Mouse (Mus musculus): Measurements from ENCODE around the gene Brsk1. TPM values are rescaled to one million over a fixed set of nuclear protein-coding genes. Genes with fewer than 3 reads are reported as not detected.

Brsk1 gene
- polyA plus RNA-seq, 1 experiment from 2014 or later: 0.74 TPM

- ATAC-seq (ENCODE audit: low read depth): peak; percentile 96
- no peaks in the 10 kb centered on the region; the same call in 1 of the 2 replicates for H3K36me3 ChIP-seq (ENCODE audit: control insufficient read depth, insufficient read depth, low read length)
- peak within 1 kb of the TSS; percentile 78 for H3K9ac ChIP-seq (ENCODE audit: low read length)
- H3K4me3 ChIP-seq (ENCODE audit: low read length): peak within 1 kb of the TSS; percentile 65
- under 1% methylated on average over 37 of the region's 44 CpGs for WGBS
- H3K27ac ChIP-seq (ENCODE audit: low read length): peak within 1 kb of the TSS; percentile 75
- no peaks in the 10 kb centered on the region for H3K9me3 ChIP-seq (ENCODE audit: control insufficient read depth, low read length)
- no peaks in the 10 kb centered on the region for H3K27me3 ChIP-seq (ENCODE audit: control insufficient read depth, insufficient read depth, low read depth, low read length)
- H3K4me1 ChIP-seq (replicated peaks; ENCODE audit: control insufficient read depth, insufficient read depth, low read length): peaks cover 15% of the 10 kb centered on the region
- H3K4me2 ChIP-seq (ENCODE audit: low read depth, low read length): peak within 1 kb of the TSS; percentile 76
These were observed 49.3 kb downstream of the Brsk1 start, which contains the start of gene Kmt5c for GRCm38 (mm10) chr7:4739544-4740275. Kmt5c (plus strand) TSS chr7:4740115.

GRCm38 (mm10) chr7:4740309-4740727 is 49.9 kb downstream of the Brsk1 start:
- H3K4me3 ChIP-seq (ENCODE audit: low read length): peak overlapping the region; percentile 65
- H3K36me3 ChIP-seq (ENCODE audit: control insufficient read depth, insufficient read depth, low read length): no peaks in the 10 kb centered on the region; the same call in 1 of the 2 replicates
- no peaks in the 10 kb centered on the region for H3K27me3 ChIP-seq (ENCODE audit: control insufficient read depth, insufficient read depth, low read depth, low read length)
- peak overlapping the region; percentile 75 for H3K27ac ChIP-seq (ENCODE audit: low read length)
- peaks cover 15% of the 10 kb centered on the region for H3K4me1 ChIP-seq (replicated peaks; ENCODE audit: control insufficient read depth, insufficient read depth, low read length)
- WGBS: 0% methylated on average over 14 of the region's 14 CpGs
- H3K9ac ChIP-seq (ENCODE audit: low read length): peak overlapping the region; percentile 78
- peak; percentile 19 for ATAC-seq (ENCODE audit: low read depth)
- peak overlapping the region; percentile 76 for H3K4me2 ChIP-seq (ENCODE audit: low read depth, low read length)
- no peaks in the 10 kb centered on the region for H3K9me3 ChIP-seq (ENCODE audit: control insufficient read depth, low read length)

- Histone ChIP-seq H3K27ac (ENCODE audit: low read length) (peak overlapping the region; percentile 75), H3K4me1 (replicated peaks; ENCODE audit: control insufficient read depth, insufficient read depth, low read length) (peaks cover 15% of the 10 kb centered on the region), H3K27me3 (ENCODE audit: control insufficient read depth, insufficient read depth, low read depth, low read length) (no peaks in the 10 kb centered on the region), H3K9ac (ENCODE audit: low read length) (peak overlapping the region; percentile 78), H3K9me3 (ENCODE audit: control insufficient read depth, low read length) (no peaks in the 10 kb centered on the region), H3K4me3 (ENCODE audit: low read length) (peak overlapping the region; percentile 65), H3K36me3 (ENCODE audit: control insufficient read depth, insufficient read depth, low read length) (peaks cover 3% of the 10 kb centered on the region), H3K4me2 (ENCODE audit: low read depth, low read length) (peak overlapping the region; percentile 76)
- ATAC-seq (ENCODE audit: low read depth): no peak
- 3% methylated on average over 4 of the region's 4 CpGs for WGBS
These were observed 50.7 kb downstream of the Brsk1 start for GRCm38 (mm10) chr7:4741151-4741550.

- Histone ChIP-seq H3K4me1 (replicated peaks; ENCODE audit: control insufficient read depth, insufficient read depth, low read length) (peaks cover 15% of the 10 kb centered on the region), H3K9me3 (ENCODE audit: control insufficient read depth, low read length) (no peaks in the 10 kb centered on the region), H3K4me3 (ENCODE audit: low read length) (peak overlapping the region; percentile 65), H3K4me2 (ENCODE audit: low read depth, low read length) (peak overlapping the region; percentile 76), H3K27ac (ENCODE audit: low read length) (no peak overlapping the region), H3K36me3 (ENCODE audit: control insufficient read depth, insufficient read depth, low read length) (peaks cover 3% of the 10 kb centered on the region), H3K27me3 (ENCODE audit: control insufficient read depth, insufficient read depth, low read depth, low read length) (no peaks in the 10 kb centered on the region), H3K9ac (ENCODE audit: low read length) (peak overlapping the region; percentile 37; the same call in 1 of the 2 replicates)
- no peak for ATAC-seq (ENCODE audit: low read depth)
- WGBS: 71% methylated on average over 21 of the region's 21 CpGs
These were observed 51.5 kb downstream of the Brsk1 start for GRCm38 (mm10) chr7:4741672-4742481.

GRCm38 (mm10) chr7:4742482-4742819 is 52.0 kb downstream of the Brsk1 start:
- 71% methylated on average over 6 of the region's 6 CpGs for WGBS
- Histone ChIP-seq H3K9ac (ENCODE audit: low read length) (no peak overlapping the region), H3K4me1 (replicated peaks; ENCODE audit: control insufficient read depth, insufficient read depth, low read length) (peaks cover 15% of the 10 kb centered on the region), H3K27ac (ENCODE audit: low read length) (no peak overlapping the region), H3K4me3 (ENCODE audit: low read length) (no peak overlapping the region), H3K9me3 (ENCODE audit: control insufficient read depth, low read length) (no peaks in the 10 kb centered on the region), H3K27me3 (ENCODE audit: control insufficient read depth, insufficient read depth, low read depth, low read length) (no peaks in the 10 kb centered on the region), H3K36me3 (ENCODE audit: control insufficient read depth, insufficient read depth, low read length) (peaks cover 3% of the 10 kb centered on the region), H3K4me2 (ENCODE audit: low read depth, low read length) (no peak overlapping the region)
- ATAC-seq (ENCODE audit: low read depth): no peak

- H3K27ac ChIP-seq (ENCODE audit: low read length): no peak overlapping the region
- peaks cover 15% of the 10 kb centered on the region for H3K4me1 ChIP-seq (replicated peaks; ENCODE audit: control insufficient read depth, insufficient read depth, low read length)
- no peaks in the 10 kb centered on the region for H3K27me3 ChIP-seq (ENCODE audit: control insufficient read depth, insufficient read depth, low read depth, low read length)
- no peak overlapping the region for H3K4me2 ChIP-seq (ENCODE audit: low read depth, low read length)
- no peak overlapping the region for H3K4me3 ChIP-seq (ENCODE audit: low read length)
- H3K9ac ChIP-seq (ENCODE audit: low read length): no peak overlapping the region
- WGBS: 57% methylated on average over 2 of the region's 2 CpGs
- no peaks in the 10 kb centered on the region for H3K9me3 ChIP-seq (ENCODE audit: control insufficient read depth, low read length)
- H3K36me3 ChIP-seq (ENCODE audit: control insufficient read depth, insufficient read depth, low read length): peaks cover 3% of the 10 kb centered on the region
- ATAC-seq (ENCODE audit: low read depth): no peak
These were observed 53.0 kb downstream of the Brsk1 start for GRCm38 (mm10) chr7:4743354-4743753.

- peaks cover 9% of the 10 kb centered on the region for H3K4me1 ChIP-seq (replicated peaks; ENCODE audit: control insufficient read depth, insufficient read depth, low read length)
- WGBS: 94% methylated on average over 6 of the region's 6 CpGs
- H3K4me2 ChIP-seq (ENCODE audit: low read depth, low read length): no peak overlapping the region
- H3K9me3 ChIP-seq (ENCODE audit: control insufficient read depth, low read length): no peaks in the 10 kb centered on the region
- no peak overlapping the region for H3K4me3 ChIP-seq (ENCODE audit: low read length)
- H3K9ac ChIP-seq (ENCODE audit: low read length): no peak overlapping the region
- no peak overlapping the region for H3K27ac ChIP-seq (ENCODE audit: low read length)
- peaks cover 3% of the 10 kb centered on the region for H3K36me3 ChIP-seq (ENCODE audit: control insufficient read depth, insufficient read depth, low read length)
- ATAC-seq (ENCODE audit: low read depth): no peak
- H3K27me3 ChIP-seq (ENCODE audit: control insufficient read depth, insufficient read depth, low read depth, low read length): no peaks in the 10 kb centered on the region
These were observed 54.5 kb downstream of the Brsk1 start for GRCm38 (mm10) chr7:4744886-4745285.

GRCm38 (mm10) chr7:4746326-4746980 is 56.0 kb downstream of the Brsk1 start:
- Histone ChIP-seq H3K4me2 (ENCODE audit: low read depth, low read length) (no peak overlapping the region), H3K27ac (ENCODE audit: low read length) (no peak overlapping the region), H3K4me3 (ENCODE audit: low read length) (no peak overlapping the region), H3K9ac (ENCODE audit: low read length) (no peak overlapping the region), H3K4me1 (replicated peaks; ENCODE audit: control insufficient read depth, insufficient read depth, low read length) (peaks cover 5% of the 10 kb centered on the region), H3K36me3 (ENCODE audit: control insufficient read depth, insufficient read depth, low read length) (peaks cover 3% of the 10 kb centered on the region), H3K9me3 (ENCODE audit: control insufficient read depth, low read length) (no peaks in the 10 kb centered on the region), H3K27me3 (ENCODE audit: control insufficient read depth, insufficient read depth, low read depth, low read length) (no peaks in the 10 kb centered on the region)
- no peak for ATAC-seq (ENCODE audit: low read depth)
- 86% methylated on average over 22 of the region's 22 CpGs for WGBS

Measured in lung, embryonic 16.5 days (tissue).